Mouse (Mus musculus) bone marrow macrophage, adult 2 months (primary cell): ENCODE data around the gene Trnt1.

Experiments used
- CTCF ChIP-seq: IDR thresholded peaks from 2 replicates; pipeline ENCODE4 v1.5.1; 2012; ENCODE audit warnings: low read depth, mild to moderate bottlenecking, low read length, moderate library complexity
- POLR2A ChIP-seq: IDR thresholded peaks from 2 replicates; pipeline ENCODE4 v1.6.1; 2012; ENCODE audit warnings: mild to moderate bottlenecking, low read depth, low read length, borderline replicate concordance

DNA sequence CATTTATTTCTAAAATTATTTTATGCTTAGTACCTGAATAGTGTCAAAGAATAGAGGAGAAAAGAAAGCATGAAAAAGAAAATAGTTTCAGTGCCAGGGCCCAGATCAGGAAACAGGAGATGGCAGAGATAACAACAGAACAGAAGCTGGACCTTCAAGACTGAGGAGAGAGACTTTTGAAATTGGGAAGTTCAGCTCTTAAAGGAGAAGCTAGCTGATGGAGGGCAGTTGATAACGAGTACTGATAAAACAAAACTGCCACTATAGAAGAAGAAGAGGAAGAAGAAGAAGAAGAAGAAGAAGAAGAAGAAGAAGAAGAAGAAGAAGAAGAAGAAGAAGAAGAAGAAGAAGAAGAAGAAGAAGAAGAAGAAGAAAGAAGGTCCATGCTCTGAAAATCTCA lies 41.2 kb upstream of the Trnt1 start:
- TF ChIP-seq CTCF (no peak), POLR2A (no peak)
